Mouse (Mus musculus): Measurements from ENCODE around the gene Incenp. TPM values are rescaled to one million over a fixed set of nuclear protein-coding genes. Genes with fewer than 3 reads are reported as not detected.
"Not testable (repeated sequence)": the region's sequence is repeated elsewhere in the genome, so short reads cannot be mapped to it uniquely, and the experiment has no call there.

The Incenp gene
- polyA plus RNA-seq, 1 experiment = 26.0 TPM

GRCm38 (mm10) chr19:9915935-9916334, 16.6 kb upstream of the Incenp start:
- DNase-seq (ENCODE audit: low read depth) = peak; percentile 85
- TF ChIP-seq POLR2A (IDR thresholded peaks at IDR 0.05; ENCODE audit: borderline replicate concordance, extremely low read depth, insufficient read depth, insufficient read length, poor library complexity, severe bottlenecking) = no peak
- TF ChIP-seq CTCF (IDR thresholded peaks at IDR 0.05; ENCODE audit: borderline replicate concordance, extremely low read depth, insufficient read depth, insufficient read length) = peak; percentile 90

- TF ChIP-seq POLR2A (IDR thresholded peaks at IDR 0.05; ENCODE audit: borderline replicate concordance, extremely low read depth, insufficient read depth, insufficient read length, poor library complexity, severe bottlenecking) = no peak
- TF ChIP-seq CTCF (IDR thresholded peaks at IDR 0.05; ENCODE audit: borderline replicate concordance, extremely low read depth, insufficient read depth, insufficient read length) = no peak
- no peak for DNase-seq (ENCODE audit: low read depth)
These were observed 15.0 kb upstream of the Incenp start for GRCm38 (mm10) chr19:9914346-9914745.

GRCm38 (mm10) chr19:9913784-9914183, 14.4 kb upstream of the Incenp start:
- DNase-seq (ENCODE audit: low read depth) = no peak
- TF ChIP-seq CTCF (IDR thresholded peaks at IDR 0.05; ENCODE audit: borderline replicate concordance, extremely low read depth, insufficient read depth, insufficient read length) (no peak), POLR2A (IDR thresholded peaks at IDR 0.05; ENCODE audit: borderline replicate concordance, extremely low read depth, insufficient read depth, insufficient read length, poor library complexity, severe bottlenecking) (no peak)

GRCm38 (mm10) chr19:9911314-9911754, 12.0 kb upstream of the Incenp start:
- peak; percentile 79 for DNase-seq (ENCODE audit: low read depth)

GRCm38 (mm10) chr19:9909351-9909750, 10.0 kb upstream of the Incenp start:
- TF ChIP-seq POLR2A (IDR thresholded peaks at IDR 0.05; ENCODE audit: borderline replicate concordance, extremely low read depth, insufficient read depth, insufficient read length, poor library complexity, severe bottlenecking) (no peak), CTCF (IDR thresholded peaks at IDR 0.05; ENCODE audit: borderline replicate concordance, extremely low read depth, insufficient read depth, insufficient read length) (no peak)
- DNase-seq (ENCODE audit: low read depth) = no peak

More at GRCm38 (mm10) chr19:9911314-9911754, 12.0 kb upstream of the Incenp start:
- TF ChIP-seq POLR2A (IDR thresholded peaks at IDR 0.05; ENCODE audit: borderline replicate concordance, extremely low read depth, insufficient read depth, insufficient read length, poor library complexity, severe bottlenecking) (no peak), CTCF (IDR thresholded peaks at IDR 0.05; ENCODE audit: borderline replicate concordance, extremely low read depth, insufficient read depth, insufficient read length) (peak; percentile 73; the same call in 1 of the 2 replicates)

- DNase-seq (ENCODE audit: low read depth) = not testable (repeated sequence)
These were observed 1.3 kb upstream of the Incenp start for GRCm38 (mm10) chr19:9900696-9901095.

GRCm38 (mm10) chr19:9899780-9900146, 412 bp upstream of the Incenp start:
- TF ChIP-seq POLR2A (IDR thresholded peaks at IDR 0.05; ENCODE audit: borderline replicate concordance, extremely low read depth, insufficient read depth, insufficient read length, poor library complexity, severe bottlenecking) (no peak), CTCF (IDR thresholded peaks at IDR 0.05; ENCODE audit: borderline replicate concordance, extremely low read depth, insufficient read depth, insufficient read length) (no peak)

GRCm38 (mm10) chr19:9898339-9899066, 848 bp downstream of the Incenp start:
- peak; percentile 30 for DNase-seq (ENCODE audit: low read depth)
- TF ChIP-seq POLR2A (IDR thresholded peaks at IDR 0.05; ENCODE audit: borderline replicate concordance, extremely low read depth, insufficient read depth, insufficient read length, poor library complexity, severe bottlenecking) = no peak
- no peak for TF ChIP-seq CTCF (IDR thresholded peaks at IDR 0.05; ENCODE audit: borderline replicate concordance, extremely low read depth, insufficient read depth, insufficient read length)

More at GRCm38 (mm10) chr19:9899780-9900146, 412 bp upstream of the Incenp start:
- DNase-seq (ENCODE audit: low read depth) = no peak

- DNase-seq (ENCODE audit: low read depth) = no peak
- TF ChIP-seq CTCF (IDR thresholded peaks at IDR 0.05; ENCODE audit: borderline replicate concordance, extremely low read depth, insufficient read depth, insufficient read length) (no peak), POLR2A (IDR thresholded peaks at IDR 0.05; ENCODE audit: borderline replicate concordance, extremely low read depth, insufficient read depth, insufficient read length, poor library complexity, severe bottlenecking) (no peak)
These were observed 3.3 kb downstream of the Incenp start for GRCm38 (mm10) chr19:9896067-9896466.

GRCm38 (mm10) chr19:9886771-9887170, 12.6 kb downstream of the Incenp start:
- TF ChIP-seq CTCF (IDR thresholded peaks at IDR 0.05; ENCODE audit: borderline replicate concordance, extremely low read depth, insufficient read depth, insufficient read length) (no peak), POLR2A (IDR thresholded peaks at IDR 0.05; ENCODE audit: borderline replicate concordance, extremely low read depth, insufficient read depth, insufficient read length, poor library complexity, severe bottlenecking) (no peak)
- DNase-seq (ENCODE audit: low read depth) = no peak

- TF ChIP-seq CTCF (IDR thresholded peaks at IDR 0.05; ENCODE audit: borderline replicate concordance, extremely low read depth, insufficient read depth, insufficient read length) = no peak
- no peak for TF ChIP-seq POLR2A (IDR thresholded peaks at IDR 0.05; ENCODE audit: borderline replicate concordance, extremely low read depth, insufficient read depth, insufficient read length, poor library complexity, severe bottlenecking)
- no peak for DNase-seq (ENCODE audit: low read depth)
These were observed 13.0 kb downstream of the Incenp start for GRCm38 (mm10) chr19:9886348-9886747.

DNA sequence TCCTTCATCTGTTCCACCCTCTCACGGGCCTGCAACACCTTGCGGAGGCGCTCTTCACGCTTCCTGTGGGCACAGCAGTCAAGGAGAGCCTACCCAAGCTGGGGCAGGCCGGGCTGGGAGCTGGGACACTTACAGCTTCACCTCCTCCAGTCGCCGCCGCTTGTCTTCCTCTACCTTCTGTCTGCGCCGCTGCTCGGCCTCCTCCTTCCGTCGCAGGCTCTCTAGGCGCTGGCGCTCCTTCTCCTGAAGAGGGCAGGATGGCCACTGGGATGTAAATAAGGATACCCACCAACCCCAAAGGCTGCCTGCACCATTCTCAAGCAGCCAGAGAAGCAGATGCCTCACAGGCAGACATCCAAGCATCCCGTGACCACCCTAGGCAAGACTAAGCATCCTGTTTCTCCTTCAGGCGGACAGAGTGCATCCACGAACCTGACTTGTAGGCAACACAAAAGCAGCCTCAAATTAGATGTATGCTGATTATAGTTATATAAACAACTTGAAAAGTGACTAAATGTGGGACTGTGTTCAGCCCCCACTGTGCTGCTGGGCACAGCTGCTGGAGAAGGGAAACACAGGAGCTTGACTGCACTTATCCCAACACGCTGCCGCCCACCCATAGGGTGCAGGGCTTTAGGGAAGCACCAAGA, 21.0 kb downstream of the Incenp start:
- TF ChIP-seq POLR2A (IDR thresholded peaks at IDR 0.05; ENCODE audit: borderline replicate concordance, extremely low read depth, insufficient read depth, insufficient read length, poor library complexity, severe bottlenecking) (no peak), CTCF (IDR thresholded peaks at IDR 0.05; ENCODE audit: borderline replicate concordance, extremely low read depth, insufficient read depth, insufficient read length) (no peak)
- DNase-seq (ENCODE audit: low read depth) = no peak
